Mouse (Mus musculus) olfactory bulb, adult 2 months (tissue): ENCODE measurements around the gene Marc2. TPM values are rescaled to one million over a fixed set of nuclear protein-coding genes. Genes with fewer than 3 reads are reported as not detected.

Source experiments
- H3K27ac ChIP-seq: fragments of 200-500 bp; 2 replicates; pipeline ENCODE4 v1.5.1; 2012; ENCODE audit warnings: low read depth, low read length; ENCODE audit not compliant: insufficient read depth
- H3K4me1 ChIP-seq: fragments of 200-500 bp; 2 replicates; pipeline ENCODE4 v1.6.1; 2012; ENCODE audit warnings: low read length; ENCODE audit not compliant: control insufficient read depth, insufficient read depth
- H3K4me3 ChIP-seq: fragments of 200-500 bp; 2 replicates; pipeline ENCODE4 v1.5.1; 2012; ENCODE audit warnings: mild to moderate bottlenecking, low read depth, low read length, moderate library complexity; ENCODE audit not compliant: insufficient read depth
- CTCF ChIP-seq: fragments of 200-500 bp; IDR thresholded peaks from 2 replicates; pipeline ENCODE4 v1.5.1; 2012; ENCODE audit warnings: low read depth, mild to moderate bottlenecking, low read length, moderate library complexity; ENCODE audit not compliant: insufficient read depth
- POLR2A ChIP-seq: fragments of 200-500 bp; IDR thresholded peaks from 2 replicates; pipeline ENCODE4 v1.6.1; 2012; ENCODE audit warnings: mild to moderate bottlenecking, low read depth, low read length, moderate library complexity; ENCODE audit not compliant: insufficient read depth
- WGBS: fragments of 180-500 bp; shearing (Covaris S2); methylation state at CpG from one replicate; pipeline ENCODE4 v1.1.7; 2018; 5-methylcytosine and 5-hydroxymethylcytosine counted together
- polyA plus RNA-seq: library from polyadenylated mRNA; stranded (reverse); fragments of >200 nt; gene quantifications from 2 replicates; pipeline ENCODE4 v1.2.4, GENCODE M21; 2012; ENCODE audit warnings: low replicate concordance; ENCODE audit not compliant: missing spikeins, insufficient read depth, insufficient read length

Marc2 gene
- polyA plus RNA-seq = not detected in 2 replicates

GRCm38 (mm10) chr1:184846092-184846750, at the start of gene Marc2:
TSS of gene Marc2 (minus strand) at chr1:184846451.
- Histone ChIP-seq H3K4me1 (peaks cover 5% of the 10 kb centered on the region), H3K27ac (peak within 1 kb of the TSS; percentile 57), H3K4me3 (peak within 1 kb of the TSS; percentile 75)
- WGBS = 2% methylated on average over 18 of the region's 18 CpGs
- TF ChIP-seq CTCF (no peak), POLR2A (no peak)

- TF ChIP-seq CTCF = no peak
- no peak for TF ChIP-seq POLR2A
- H3K4me1 ChIP-seq = no peaks in the 10 kb centered on the region
- H3K27ac ChIP-seq = no peak overlapping the region
- 64% methylated on average over 3 of the region's 3 CpGs for WGBS
- H3K4me3 ChIP-seq = no peak overlapping the region
Measured at GRCm38 (mm10) chr1:184891998-184892397, 45.7 kb upstream of the Marc2 start.

GRCm38 (mm10) chr1:184889454-184889853, 43.2 kb upstream of the Marc2 start:
- WGBS = 90% methylated on average over 6 of the region's 6 CpGs
- no peak overlapping the region for H3K4me3 ChIP-seq
- no peaks in the 10 kb centered on the region for H3K4me1 ChIP-seq
- TF ChIP-seq POLR2A (no peak), CTCF (no peak)
- no peak overlapping the region for H3K27ac ChIP-seq

DNA sequence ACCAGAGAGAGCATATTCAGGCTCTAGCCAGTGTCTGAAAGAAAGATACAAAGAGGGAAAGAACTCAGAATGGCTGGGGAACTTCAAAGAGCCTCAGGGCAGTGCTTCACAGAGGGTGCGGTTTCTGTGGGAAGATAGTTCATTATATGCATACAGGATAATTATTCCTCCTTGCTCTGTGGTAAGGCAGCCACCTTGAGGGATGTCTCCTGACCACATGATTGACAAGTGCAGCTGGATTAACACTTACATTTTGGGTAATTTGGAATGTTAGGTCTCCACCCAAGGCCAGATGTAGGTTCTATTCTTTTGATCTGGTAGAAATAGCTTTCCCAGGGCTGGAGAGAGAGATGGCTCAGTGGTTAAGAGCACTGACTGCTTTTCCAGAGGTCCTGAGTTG, 39.9 kb upstream of the Marc2 start:
- Histone ChIP-seq H3K4me1 (peaks cover 8% of the 10 kb centered on the region; the same call in 1 of the 2 replicates), H3K27ac (no peak overlapping the region), H3K4me3 (no peak overlapping the region)
- 76% methylated on average over 1 of the region's 1 CpGs for WGBS
- TF ChIP-seq CTCF = no peak
- TF ChIP-seq POLR2A = no peak

GRCm38 (mm10) chr1:184882281-184883268, 36.3 kb upstream of the Marc2 start, which contains the start of gene C130074G19Rik:
TSS of gene C130074G19Rik (minus strand) at chr1:184883218.
- Histone ChIP-seq H3K4me3 (peak within 1 kb of the TSS; percentile 58), H3K4me1 (peaks cover 18% of the 10 kb centered on the region; the same call in 1 of the 2 replicates), H3K27ac (0 out of 2 replicates have a peak within 1 kb of the TSS, but pooled peaks have one; percentile 7)
- TF ChIP-seq POLR2A (no peak), CTCF (peak; percentile 35; the same call in 1 of the 2 replicates)
- WGBS = 5% methylated on average over 77 of the region's 77 CpGs

GRCm38 (mm10) chr1:184881861-184882260, 35.6 kb upstream of the Marc2 start:
- no peak for TF ChIP-seq POLR2A
- TF ChIP-seq CTCF = no peak
- H3K4me3 ChIP-seq = peak overlapping the region; percentile 58
- no peak overlapping the region for H3K27ac ChIP-seq

DNA sequence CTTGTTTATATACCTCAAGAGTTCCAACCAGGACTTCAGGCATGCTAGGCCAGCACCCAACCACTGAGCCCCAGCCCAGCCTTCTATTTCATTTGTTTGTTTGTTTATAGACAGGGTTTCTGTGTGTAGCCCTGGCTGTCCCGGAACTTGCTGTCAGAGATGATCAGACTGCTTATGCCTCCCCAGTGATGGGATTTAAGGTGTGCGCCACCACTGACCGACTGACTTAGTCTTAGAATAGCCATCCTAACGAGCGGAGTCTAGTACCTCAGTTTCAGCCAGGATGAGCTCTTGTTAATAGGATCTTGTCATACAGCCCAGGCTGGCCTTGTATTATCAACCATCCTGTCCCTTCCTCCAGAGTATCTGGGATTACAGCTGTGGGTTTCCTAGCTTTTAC, 35.0 kb upstream of the Marc2 start:
- TF ChIP-seq POLR2A (no peak), CTCF (no peak)
- Histone ChIP-seq H3K4me1 (peaks cover 18% of the 10 kb centered on the region; the same call in 1 of the 2 replicates), H3K27ac (no peak overlapping the region), H3K4me3 (no peak overlapping the region)
- 87% methylated on average over 5 of the region's 5 CpGs for WGBS

More at GRCm38 (mm10) chr1:184881861-184882260, 35.6 kb upstream of the Marc2 start:
- 79% methylated on average over 7 of the region's 7 CpGs for WGBS
- H3K4me1 ChIP-seq = peaks cover 18% of the 10 kb centered on the region; the same call in 1 of the 2 replicates

DNA sequence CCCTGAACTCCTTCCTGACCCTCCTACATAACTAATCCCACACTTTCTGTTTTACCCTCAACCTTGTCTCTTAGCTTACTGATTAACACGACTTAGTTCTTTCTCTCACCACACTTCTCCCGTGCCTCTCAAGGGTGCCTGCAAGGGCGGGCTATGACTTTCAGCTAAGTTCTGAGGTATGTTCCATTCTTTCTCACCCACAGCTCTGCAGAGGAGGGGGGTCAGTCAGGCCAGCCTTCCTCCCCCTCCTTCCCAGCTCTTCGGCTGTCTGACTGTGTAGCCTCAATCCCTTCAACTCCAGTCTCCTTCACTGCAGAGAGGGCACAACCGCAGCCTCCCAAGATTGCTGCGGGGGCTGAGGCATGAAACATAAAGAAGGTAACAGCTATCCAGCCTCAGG, 32.6 kb upstream of the Marc2 start:
- WGBS = 65% methylated on average over 6 of the region's 6 CpGs

GRCm38 (mm10) chr1:184877306-184877705, 31.1 kb upstream of the Marc2 start:
- Histone ChIP-seq H3K4me3 (no peak overlapping the region), H3K4me1 (peaks cover 24% of the 10 kb centered on the region), H3K27ac (no peak overlapping the region)
- TF ChIP-seq CTCF (no peak), POLR2A (no peak)
- WGBS = 76% methylated on average over 2 of the region's 2 CpGs

More for the DNA sequence above, 32.6 kb upstream of the Marc2 start:
- TF ChIP-seq POLR2A (no peak), CTCF (no peak)
- no peak overlapping the region for H3K27ac ChIP-seq
- peaks cover 28% of the 10 kb centered on the region for H3K4me1 ChIP-seq
- no peak overlapping the region for H3K4me3 ChIP-seq
